Mouse (Mus musculus) bone marrow, adult 2 months (tissue): ENCODE data around the gene Npy1r. TPM values are rescaled to one million over a fixed set of nuclear protein-coding genes. Genes with fewer than 3 reads are reported as not detected.

ENCODE experiments used
- H3K27ac ChIP-seq: fragments of 200-500 bp; 2 replicates; pipeline ENCODE4 v1.5.1; 2012; ENCODE audit warnings: low read depth, mild to moderate bottlenecking, control low read depth, inconsistent platforms, low read length; ENCODE audit not compliant: control insufficient read depth, poor library complexity, insufficient read depth
- H3K4me1 ChIP-seq: fragments of 200-500 bp; 2 replicates; pipeline ENCODE4 v1.6.1; 2011; ENCODE audit warnings: low read length; ENCODE audit not compliant: control insufficient read depth, insufficient read depth
- H3K4me3 ChIP-seq: fragments of 200-500 bp; replicated peaks from 2 replicates; pipeline ENCODE3; 2011; ENCODE audit warnings: mild to moderate bottlenecking, low read depth, low read length, control low read depth; ENCODE audit not compliant: control insufficient read depth
- CTCF ChIP-seq: fragments of 200-500 bp; IDR thresholded peaks from 2 replicates; pipeline ENCODE4 v1.5.1; 2011; ENCODE audit warnings: low read length, control low read depth; ENCODE audit not compliant: control insufficient read depth, insufficient read depth
- POLR2A ChIP-seq: fragments of 200-500 bp; IDR thresholded peaks from 2 replicates; pipeline ENCODE4 v1.6.1; 2011; ENCODE audit warnings: low read depth, mild to moderate bottlenecking, control low read depth, low read length, borderline replicate concordance; ENCODE audit not compliant: control insufficient read depth
- WGBS: fragments of 180-500 bp; shearing (Covaris S2); methylation state at CpG from one replicate; pipeline ENCODE4 v1.1.7; 2018; 5-methylcytosine and 5-hydroxymethylcytosine counted together
- polyA plus RNA-seq: library from polyadenylated mRNA; stranded (reverse); fragments of >200 nt; gene quantifications from 2 replicates; pipeline ENCODE4 v1.2.4, GENCODE M21; 2011; ENCODE audit warnings: low replicate concordance; ENCODE audit not compliant: missing spikeins, insufficient read depth, insufficient read length

The Npy1r gene
- not detected in 2 replicates for polyA plus RNA-seq

DNA sequence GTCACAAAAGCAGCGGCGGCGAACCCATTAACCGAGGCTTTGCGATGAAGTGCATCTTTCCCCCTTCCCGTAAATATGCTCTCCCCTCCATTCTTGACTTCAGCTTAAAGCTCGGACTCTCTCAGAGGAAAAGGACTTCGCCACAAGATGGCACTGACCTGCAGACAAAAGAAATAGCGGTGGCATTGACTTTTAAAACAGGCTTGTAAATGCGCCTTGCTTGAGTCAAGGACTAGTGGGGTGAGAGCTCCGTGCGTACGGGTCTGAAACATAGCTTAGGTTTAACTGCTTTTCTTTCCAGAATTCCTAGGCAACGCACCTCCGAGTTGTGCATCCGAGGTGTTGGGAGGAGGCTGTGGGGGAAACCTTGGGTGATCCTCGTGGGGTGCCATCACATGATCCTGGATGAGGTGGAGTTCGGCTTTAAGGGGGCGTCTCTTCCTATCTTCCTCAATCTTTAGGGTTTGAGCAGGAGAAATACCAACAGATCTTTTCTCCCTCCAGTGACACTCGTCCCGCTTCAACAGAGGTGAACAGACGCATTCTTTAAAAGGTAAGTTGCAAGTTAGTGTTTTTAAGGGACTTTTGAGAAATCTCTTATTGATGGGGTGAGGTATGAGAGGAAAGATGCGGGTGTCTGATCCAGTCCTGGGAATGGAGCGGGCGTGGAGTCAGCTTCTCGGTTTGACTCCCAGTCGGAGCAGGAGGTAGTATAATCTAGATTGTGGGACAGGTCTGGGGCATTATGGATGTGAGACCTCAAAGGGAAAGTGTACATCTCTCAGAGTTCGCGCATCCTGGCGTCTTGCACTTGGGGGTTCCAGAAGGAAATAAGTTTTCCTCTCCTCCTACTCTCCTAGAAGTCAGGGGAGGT lies at the start of gene Npy1r:
TSS of gene Npy1r (plus strand) at position 223 of the 874 bp plus-strand sequence.
- Histone ChIP-seq H3K27ac (no peak within 1 kb of the TSS), H3K4me3 (no peak within 1 kb of the TSS), H3K4me1 (no peaks in the 10 kb centered on the region)
- TF ChIP-seq CTCF (no peak), POLR2A (no peak)
- 4% methylated on average over 30 of the region's 30 CpGs for WGBS

DNA sequence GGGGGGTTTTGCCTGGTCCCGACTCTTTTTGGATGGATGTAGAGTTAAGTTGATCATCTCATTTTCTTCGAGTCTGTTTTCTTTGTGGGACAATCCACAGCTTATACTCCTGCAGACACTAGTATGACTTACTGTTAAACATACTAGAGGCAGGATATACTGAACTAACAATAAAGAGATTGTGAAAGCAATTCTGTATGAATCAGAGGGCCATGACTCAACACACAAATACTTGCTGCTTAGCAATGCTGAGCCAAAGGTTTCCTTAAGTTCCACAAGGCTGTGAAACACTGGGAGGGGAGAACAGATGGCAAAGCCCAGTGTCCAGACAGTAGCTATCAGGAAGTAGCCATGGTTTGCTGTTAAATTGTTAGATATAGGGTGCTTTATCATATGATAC lies 15.7 kb upstream of the Npy1r start:
- Histone ChIP-seq H3K4me3 (no peak overlapping the region), H3K27ac (no peak overlapping the region), H3K4me1 (no peaks in the 10 kb centered on the region)
- TF ChIP-seq CTCF, result no peak
- TF ChIP-seq POLR2A, result no peak
- WGBS, result 70% methylated on average over 2 of the region's 2 CpGs

- 7% methylated on average over 43 of the region's 43 CpGs for WGBS
- no peak for TF ChIP-seq CTCF
- no peak for TF ChIP-seq POLR2A
- no peak within 1 kb of the TSS for H3K4me3 ChIP-seq
- H3K4me1 ChIP-seq, result no peaks in the 10 kb centered on the region
- H3K27ac ChIP-seq, result no peak within 1 kb of the TSS
Observed at GRCm38 (mm10) chr8:66687511-66688329, 9.3 kb upstream of the Npy1r start, which contains the start of gene Npy5r. Gene Npy5r, minus strand, starts transcription at chr8:66688128.

DNA sequence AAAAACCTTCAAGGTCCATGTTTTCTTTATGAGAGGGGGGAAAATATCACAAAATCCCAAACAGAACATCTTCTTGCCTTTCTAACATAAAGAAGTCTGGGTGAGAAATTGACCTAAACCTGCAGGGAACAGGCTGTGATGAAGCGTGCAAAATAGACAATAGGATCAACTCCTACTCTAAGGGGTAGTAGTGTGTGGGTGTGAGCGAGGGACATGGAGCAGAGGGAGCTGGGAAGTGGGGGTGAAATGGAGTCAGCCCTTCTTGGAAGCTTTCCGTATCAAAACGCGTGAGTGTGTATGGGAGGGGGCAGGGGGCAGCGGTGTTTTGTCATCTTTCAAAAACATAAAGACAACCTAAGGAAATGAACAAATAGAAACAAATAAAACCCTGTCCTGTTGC lies 8.6 kb upstream of the Npy1r start:
- 57% methylated on average over 6 of the region's 6 CpGs for WGBS
- Histone ChIP-seq H3K27ac (no peak overlapping the region), H3K4me3 (no peak overlapping the region), H3K4me1 (no peaks in the 10 kb centered on the region)
- TF ChIP-seq CTCF (no peak), POLR2A (no peak)

DNA sequence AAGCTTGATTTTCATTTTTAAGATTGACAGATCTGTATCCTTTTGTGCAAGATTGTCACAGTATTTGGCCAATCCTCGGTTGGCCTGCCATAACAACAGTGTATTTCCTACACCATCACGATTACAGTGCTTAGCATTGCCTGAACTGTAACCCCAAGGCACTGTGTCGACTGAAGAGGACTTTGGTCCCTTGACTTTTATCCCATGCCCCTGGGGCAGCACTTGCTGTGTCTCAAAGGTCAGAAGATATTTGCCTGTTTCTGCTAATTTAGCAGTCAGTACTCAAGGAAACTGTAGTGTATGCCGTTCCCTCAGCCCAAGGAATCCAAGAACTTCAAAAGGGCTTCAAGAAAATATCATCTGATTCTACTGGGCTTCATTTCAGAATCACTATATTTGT lies 8.2 kb upstream of the Npy1r start:
- Histone ChIP-seq H3K4me1 (no peaks in the 10 kb centered on the region), H3K27ac (no peak overlapping the region), H3K4me3 (no peak overlapping the region)
- WGBS, result 57% methylated on average over 4 of the region's 4 CpGs
- TF ChIP-seq CTCF, result no peak
- TF ChIP-seq POLR2A, result no peak

DNA sequence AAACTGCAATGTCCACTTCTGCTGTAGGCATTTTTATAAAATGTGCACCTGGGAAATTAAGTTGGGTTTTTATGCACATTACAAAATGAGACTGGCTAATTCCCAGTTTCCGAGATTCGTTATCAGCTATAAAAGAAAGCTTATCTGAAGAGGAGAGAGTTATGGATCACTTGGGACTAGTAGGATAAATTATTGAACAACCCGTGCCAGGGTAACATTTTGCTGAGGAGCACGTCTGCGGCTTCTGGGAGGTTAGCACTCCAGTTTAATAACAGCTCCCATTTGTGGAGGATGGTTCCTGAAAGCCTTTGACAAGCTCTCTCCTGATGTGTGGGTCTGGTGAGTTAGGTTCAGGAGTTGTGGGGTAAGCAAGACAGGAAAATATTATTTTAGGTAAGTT lies 6.6 kb upstream of the Npy1r start:
- H3K4me1 ChIP-seq, result no peaks in the 10 kb centered on the region
- TF ChIP-seq POLR2A (no peak), CTCF (no peak)
- no peak overlapping the region for H3K4me3 ChIP-seq
- 75% methylated on average over 5 of the region's 5 CpGs for WGBS
- no peak overlapping the region for H3K27ac ChIP-seq

DNA sequence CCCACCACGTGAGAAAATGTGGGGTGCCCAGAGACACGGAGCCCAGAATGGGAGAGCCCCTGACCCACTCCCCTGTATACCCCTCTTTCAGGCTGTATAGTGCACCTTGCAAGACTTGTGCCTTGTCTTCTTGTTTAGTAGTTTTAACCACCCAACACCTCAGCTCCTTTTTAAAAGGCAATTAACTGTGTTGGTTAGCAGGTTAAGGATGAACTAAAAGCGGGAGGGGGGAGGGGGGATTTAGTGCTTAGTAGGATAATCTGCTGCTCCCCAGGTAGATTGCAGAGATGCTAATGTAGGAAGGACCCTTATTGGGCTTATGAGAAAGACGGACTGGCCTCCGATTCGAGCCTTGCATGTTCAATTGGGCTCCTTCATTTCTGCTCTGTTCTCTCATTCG lies 1.0 kb downstream of the Npy1r start:
- H3K27ac ChIP-seq, result no peak overlapping the region
- no peaks in the 10 kb centered on the region for H3K4me1 ChIP-seq
- WGBS, result 10% methylated on average over 7 of the region's 7 CpGs
- H3K4me3 ChIP-seq, result no peak overlapping the region
- TF ChIP-seq CTCF (no peak), POLR2A (no peak)

- WGBS, result 60% methylated on average over 7 of the region's 7 CpGs
- Histone ChIP-seq H3K4me1 (no peaks in the 10 kb centered on the region), H3K27ac (no peak overlapping the region), H3K4me3 (no peak overlapping the region)
- TF ChIP-seq CTCF, result no peak
- no peak for TF ChIP-seq POLR2A
Observed at GRCm38 (mm10) chr8:66698782-66699181, 1.8 kb downstream of the Npy1r start.
